ENCODE assay signal across 18 mouse cellular contexts in genomic region chr4:137631596-137631995, GRCm38 (mm10). TPM values are rescaled to one million over a fixed set of nuclear protein-coding genes. Genes with fewer than 3 reads are reported as not detected.
DNase-seq lines count a peak whose midpoint lies in the region; ATAC-seq and TF ChIP-seq lines count a peak whose summit lies in the region.
"Had no signal": no experiment of that assay in that cellular context is flagged by ENCODE, and none has a peak within 500 bp of the region (broad histone marks: within the 10 kb centered on the region; RNA-seq: fewer than 3 reads in every experiment).

No protein-coding gene starts in this region.

- H3K27me3 ChIP-seq in kidney, embryonic 16.5 days (ENCODE audit: insufficient read depth, low read length) = no peaks in the 10 kb centered on the region
- H3K27me3 ChIP-seq: embryonic facial prominence, embryonic 13.5 days; neural tube, embryonic 12.5 days had no signal

- no peak overlapping the region for H3K4me3 ChIP-seq in kidney, embryonic 16.5 days (ENCODE audit: low read length)
- no peak overlapping the region for H3K4me3 ChIP-seq in olfactory bulb, adult 2 months (ENCODE audit: insufficient read depth, low read depth, low read length)
- H3K4me3 ChIP-seq: embryonic facial prominence, embryonic 13.5 days; layer of hippocampus, adult 2 months; neural tube, embryonic 12.5 days had no signal

- 83% methylated on average over 3 of the region's 3 CpGs for WGBS in kidney, embryonic 16.5 days
- 55% methylated on average over 3 of the region's 3 CpGs for whole genome bisulfite sequencing in olfactory bulb, adult 2 months

- no peak for TF ChIP-seq POLR2A in olfactory bulb, adult 2 months (IDR thresholded peaks at IDR 0.05; ENCODE audit: insufficient read depth, low read depth, low read length)

- H3K9ac ChIP-seq in kidney, embryonic 16.5 days (replicated peaks; ENCODE audit: low read length) = no peak overlapping the region
- H3K9ac ChIP-seq: embryonic facial prominence, embryonic 13.5 days; neural tube, embryonic 12.5 days had no signal

- ATAC-seq in kidney, embryonic 16.5 days (ENCODE audit: low FRiP score, low TSS enrichment) = no peak
- ATAC-seq in activated CD4-positive, CD25-positive, alpha-beta regulatory T cell, adult 4 months = no peak

- peak; percentile 60 for DNase-seq in kidney, adult 11 months
- peak; percentile 36 for DNase-seq in R1 (ENCODE audit: low read depth, low spot score)
- peak; percentile 76 to 81 for DNase-seq in adrenal gland, postnatal 36 days
- no peak for DNase-seq in urinary bladder, postnatal 25 days (ENCODE audit: low spot score)
- no peak for DNase-seq in layer of hippocampus, adult 11-12 months (ENCODE audit: low spot score)
- DNase-seq: cerebellum, adult 11 months; liver; right cerebral cortex, adult 18-20 months had no signal

- H3K4me2 ChIP-seq in kidney, embryonic 16.5 days (replicated peaks; ENCODE audit: low read depth, low read length) = no peak overlapping the region
- H3K4me2 ChIP-seq: embryonic facial prominence, embryonic 13.5 days; neural tube, embryonic 12.5 days had no signal

- no peaks in the 10 kb centered on the region for H3K4me1 ChIP-seq in kidney, embryonic 16.5 days (ENCODE audit: insufficient read depth, low read length)
- H3K4me1 ChIP-seq in olfactory bulb, adult 2 months (ENCODE audit: control insufficient read depth, insufficient read depth, low read length) = peaks cover 7% of the 10 kb centered on the region
- H3K4me1 ChIP-seq: embryonic facial prominence, embryonic 13.5 days; neural tube, embryonic 12.5 days had no signal

- no peaks in the 10 kb centered on the region for H3K9me3 ChIP-seq in kidney, embryonic 16.5 days (ENCODE audit: low read length)
- H3K9me3 ChIP-seq: embryonic facial prominence, embryonic 13.5 days; neural tube, embryonic 12.5 days had no signal

- peaks cover 57% of the 10 kb centered on the region for H3K36me3 ChIP-seq in kidney, embryonic 16.5 days (ENCODE audit: insufficient read depth, low read length)

- H3K27ac ChIP-seq in kidney, embryonic 16.5 days (ENCODE audit: low read length) = no peak overlapping the region
- 0 out of 2 replicates have a peak overlapping the region, but pooled peaks have one; percentile 6 for H3K27ac ChIP-seq in olfactory bulb, adult 2 months (ENCODE audit: insufficient read depth, low read depth, low read length)
- H3K27ac ChIP-seq: embryonic facial prominence, embryonic 13.5 days; layer of hippocampus, adult 2 months; neural tube, embryonic 12.5 days had no signal

- TF ChIP-seq CTCF in olfactory bulb, adult 2 months (IDR thresholded peaks at IDR 0.05; ENCODE audit: insufficient read depth, low read depth, low read length) = no peak

RNA-seq across cellular contexts. Expression of gene Rap1gap, which starts 32.9 kb away (rescaled TPM):
- polyA plus RNA-seq in kidney, embryonic 16.5 days (2015; fragmentation: Nextera tagmentation; extraction: Ambion mirVana) = 22.0 and 31.7 TPM in 2 replicates
- total RNA-seq in adrenal gland, postnatal 36 days (2021) = 100 to 1,000 TPM; 102 to 123 TPM
- polyA plus RNA-seq in olfactory bulb, adult 2 months (2012; ENCODE audit: insufficient read depth, insufficient read length, low replicate concordance, missing spikeins) = not detected in 2 replicates
- polyA plus RNA-seq in activated CD4-positive, CD25-positive, alpha-beta regulatory T cell, adult 4 months (2017; shearing (Covaris generic)) = under 1 TPM in 1 of 2 experiments, not detected in 1; 0.53 TPM

RNA-seq across cellular contexts. Expression of gene Usp48, which starts 38.0 kb away (rescaled TPM):
- 62.9 and 69.8 TPM in 2 replicates for polyA plus RNA-seq in kidney, embryonic 16.5 days (2015; fragmentation: Nextera tagmentation; extraction: Ambion mirVana)
- 100 to 1,000 TPM; 100 to 116 TPM for total RNA-seq in adrenal gland, postnatal 36 days (2021)
- 198 TPM in 1 of 2 replicates, not detected in the other for polyA plus RNA-seq in olfactory bulb, adult 2 months (2012; ENCODE audit: insufficient read depth, insufficient read length, low replicate concordance, missing spikeins)
- polyA plus RNA-seq in activated CD4-positive, CD25-positive, alpha-beta regulatory T cell, adult 4 months (2017; shearing (Covaris generic)) = 10 to 100 TPM; 53.5 to 55.4 TPM

RNA-seq across cellular contexts. Expression of gene Ldlrad2, which starts 57.2 kb away (rescaled TPM):
- not detected in 2 replicates for polyA plus RNA-seq in kidney, embryonic 16.5 days (2015; fragmentation: Nextera tagmentation; extraction: Ambion mirVana)
- total RNA-seq in adrenal gland, postnatal 36 days (2021) = not detected
- polyA plus RNA-seq in olfactory bulb, adult 2 months (2012; ENCODE audit: insufficient read depth, insufficient read length, low replicate concordance, missing spikeins) = not detected in 2 replicates
- not detected for polyA plus RNA-seq in activated CD4-positive, CD25-positive, alpha-beta regulatory T cell, adult 4 months (2017; shearing (Covaris generic))
- total RNA-seq: layer of hippocampus, adult 2 months; megakaryocyte, adult 5-6 weeks; midbrain, postnatal 0 days had no signal
- polyA plus RNA-seq: embryonic facial prominence, embryonic 13.5 days; forebrain, embryonic 11.5 days; lung, embryonic 16.5 days; neural tube, embryonic 12.5 days had no signal

Comparison
In these comparisons a context has a peak if more than half of its experiments do, and no peak if none do; other contexts are left out.
1. DNase-seq: peak in kidney, adult 11 months (single experiment), R1 (single experiment) and adrenal gland, postnatal 36 days (2 of 2); none in urinary bladder, postnatal 25 days (single experiment) and layer of hippocampus, adult 11-12 months (single experiment).
2. RNA of gene Rap1gap, which starts 32.9 kb away (polyA plus RNA-seq): 22.0 to 31.7 TPM in kidney, embryonic 16.5 days; 0.53 TPM in activated CD4-positive, CD25-positive, alpha-beta regulatory T cell, adult 4 months and not detected in olfactory bulb, adult 2 months; every median in the first group is over 10 times any median in the second.